Mouse (Mus musculus) heart, postnatal 0 days (tissue): ENCODE data around the gene Smg9. TPM values are rescaled to one million over a fixed set of nuclear protein-coding genes. Genes with fewer than 3 reads are reported as not detected.

Source experiments
- ATAC-seq: fragments of 200-750 bp; cut with Nextera tagmentation; 2 replicates; pipeline ENCODE4 v1.8.0; 2017; ENCODE audit warnings: low read depth, moderate number of reproducible peaks, moderate library complexity; ENCODE audit not compliant: insufficient read depth
- DNase-seq: peaks from one replicate; pipeline ENCODE4 v3.0.0-alpha.2; 2016; ENCODE audit warnings: low spot score
- H3K27ac ChIP-seq: fragments of 300-500 bp; sonication (generic); 2 replicates; pipeline ENCODE4 v1.5.1; 2014; ENCODE audit warnings: low read depth, mild to moderate bottlenecking
- H3K27me3 ChIP-seq: fragments of 300-500 bp; sonication (generic); 2 replicates; pipeline ENCODE4 v1.6.1; 2014; ENCODE audit warnings: low read length, mixed read lengths; ENCODE audit not compliant: control insufficient read depth, insufficient read depth
- H3K36me3 ChIP-seq: fragments of 300-500 bp; sonication (generic); replicated peaks from 2 replicates; pipeline ENCODE4 v1.6.1; 2014; ENCODE audit warnings: low read length, mixed read lengths; ENCODE audit not compliant: control insufficient read depth, insufficient read depth
- H3K4me1 ChIP-seq: fragments of 300-500 bp; sonication (generic); 2 replicates; pipeline ENCODE4 v1.6.1; 2014; ENCODE audit warnings: antibody characterized with exemption; ENCODE audit not compliant: control insufficient read depth, insufficient read depth
- H3K4me2 ChIP-seq: fragments of 300-500 bp; sonication (generic); 2 replicates; pipeline ENCODE4 v1.6.1; 2014; ENCODE audit warnings: low read depth, mild to moderate bottlenecking, low read length, moderate library complexity
- H3K4me3 ChIP-seq: fragments of 300-500 bp; sonication (generic); 2 replicates; pipeline ENCODE4 v1.5.1; 2014; ENCODE audit warnings: low read depth, low read length
- H3K9ac ChIP-seq: fragments of 300-500 bp; sonication (generic); replicated peaks from 2 replicates; pipeline ENCODE4 v1.6.1; 2014; ENCODE audit warnings: low read depth, low read length, mixed read lengths
- H3K9me3 ChIP-seq: fragments of 300-500 bp; sonication (generic); replicated peaks from 2 replicates; pipeline ENCODE4 v1.6.1; 2016; ENCODE audit warnings: low read length; ENCODE audit not compliant: control insufficient read depth
- CTCF ChIP-seq: IDR thresholded peaks from 2 replicates; pipeline ENCODE4 v1.5.1; 2016; ENCODE audit warnings: antibody characterized with exemption, control low read depth, low read depth
- EP300 ChIP-seq: IDR thresholded peaks from 2 replicates; pipeline ENCODE4 v1.6.1; 2016; ENCODE audit warnings: antibody characterized with exemption, low read depth
- WGBS: fragments of 180-500 bp; shearing (Covaris S2); extraction: QIAGEN DNeasy Blood & Tissue Kit; methylation state at CpG from one replicate; pipeline ENCODE4 v1.1.7; 2014; 5-methylcytosine and 5-hydroxymethylcytosine counted together
- polyA plus RNA-seq: library from polyadenylated mRNA; unstranded; fragments of >200 nt; fragmentation: Nextera tagmentation; extraction: Ambion mirVana; gene quantifications from 2 replicates; pipeline ENCODE4 v1.2.1, GENCODE M21; 2015
- total RNA-seq: library from RNA; depleted of rRNA; stranded (reverse); fragments of >200 nt; gene quantifications from 2 replicates; pipeline ENCODE4 v1.2.3, GENCODE M21; 2014; ENCODE audit warnings: low replicate concordance; rRNA removed

The Smg9 gene
- 15.5 and 30.2 TPM in 2 replicates for total RNA-seq
- 13.1 and 13.5 TPM in 2 replicates for polyA plus RNA-seq

- Histone ChIP-seq H3K36me3 (peaks cover 16% of the 10 kb centered on the region), H3K9me3 (0 out of 2 replicates have a peak, but pooled peaks cover 3% of the 10 kb centered on the region), H3K4me3 (peak within 1 kb of the TSS; percentile 75), H3K4me2 (peak within 1 kb of the TSS; percentile 70), H3K4me1 (0 out of 2 replicates have a peak, but pooled peaks cover 4% of the 10 kb centered on the region), H3K27ac (peak within 1 kb of the TSS; percentile 100), H3K27me3 (no peaks in the 10 kb centered on the region), H3K9ac (peak within 1 kb of the TSS; percentile 71)
- DNase-seq (peak; percentile 98), ATAC-seq (peak; percentile 97)
- no peak for TF ChIP-seq CTCF
- no peak for TF ChIP-seq EP300
- WGBS, result 3% methylated on average over 66 of the region's 66 CpGs
Observed at GRCm38 (mm10) chr7:24399256-24400081, at the start of gene Smg9. Gene Smg9, plus strand, starts transcription at chr7:24399619.

DNA sequence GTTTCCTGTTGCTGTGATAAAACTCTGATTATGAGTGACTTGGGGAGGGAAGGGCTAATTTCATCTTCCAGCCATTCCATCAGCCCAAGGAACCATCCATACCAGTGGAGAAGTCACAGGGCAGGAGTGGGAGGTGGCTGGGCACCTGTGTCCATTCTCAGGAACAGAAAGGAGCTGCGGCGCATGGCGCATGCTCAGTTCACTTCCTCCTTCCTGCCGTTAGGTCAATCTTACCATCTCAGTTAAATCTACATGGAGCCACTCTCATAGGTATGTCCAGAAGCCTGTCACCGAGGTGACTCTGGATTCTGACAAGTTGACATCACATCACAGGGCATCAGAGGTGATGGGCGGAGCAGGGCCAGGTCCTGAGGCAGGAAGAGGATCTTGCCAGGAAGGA is 43.8 kb upstream of the Smg9 start:
- TF ChIP-seq CTCF (no peak), EP300 (no peak)

GRCm38 (mm10) chr7:24356081-24356480 is 43.3 kb upstream of the Smg9 start:
- no peak for DNase-seq
- H3K4me3 ChIP-seq, result no peak overlapping the region
- H3K36me3 ChIP-seq, result no peaks in the 10 kb centered on the region
- no peak for ATAC-seq
- no peak for TF ChIP-seq EP300
- TF ChIP-seq CTCF, result no peak
- H3K27ac ChIP-seq, result no peak overlapping the region
- no peaks in the 10 kb centered on the region for H3K27me3 ChIP-seq
- H3K4me2 ChIP-seq, result no peak overlapping the region
- 61% methylated on average over 10 of the region's 10 CpGs for WGBS
- no peaks in the 10 kb centered on the region for H3K4me1 ChIP-seq
- H3K9ac ChIP-seq, result no peak overlapping the region
- H3K9me3 ChIP-seq, result no peaks in the 10 kb centered on the region

More for the DNA sequence above, 43.8 kb upstream of the Smg9 start:
- Histone ChIP-seq H3K27me3 (no peaks in the 10 kb centered on the region), H3K36me3 (no peaks in the 10 kb centered on the region), H3K27ac (no peak overlapping the region), H3K9me3 (no peaks in the 10 kb centered on the region), H3K4me2 (no peak overlapping the region), H3K4me3 (no peak overlapping the region), H3K9ac (no peak overlapping the region), H3K4me1 (no peaks in the 10 kb centered on the region)
- WGBS, result 72% methylated on average over 6 of the region's 6 CpGs
- DNase-seq (no peak), ATAC-seq (no peak)

- no peak overlapping the region for H3K27ac ChIP-seq
- DNase-seq, result no peak
- H3K4me2 ChIP-seq, result no peak overlapping the region
- no peak for ATAC-seq
- H3K4me1 ChIP-seq, result no peaks in the 10 kb centered on the region
- no peaks in the 10 kb centered on the region for H3K27me3 ChIP-seq
- no peak overlapping the region for H3K4me3 ChIP-seq
- TF ChIP-seq EP300 (no peak), CTCF (peak; percentile 30; the same call in 1 of the 2 replicates)
- H3K36me3 ChIP-seq, result no peaks in the 10 kb centered on the region
- H3K9me3 ChIP-seq, result no peaks in the 10 kb centered on the region
- no peak overlapping the region for H3K9ac ChIP-seq
- WGBS, result 50% methylated on average over 4 of the region's 4 CpGs
Observed at GRCm38 (mm10) chr7:24357899-24358298, 41.5 kb upstream of the Smg9 start.

DNA sequence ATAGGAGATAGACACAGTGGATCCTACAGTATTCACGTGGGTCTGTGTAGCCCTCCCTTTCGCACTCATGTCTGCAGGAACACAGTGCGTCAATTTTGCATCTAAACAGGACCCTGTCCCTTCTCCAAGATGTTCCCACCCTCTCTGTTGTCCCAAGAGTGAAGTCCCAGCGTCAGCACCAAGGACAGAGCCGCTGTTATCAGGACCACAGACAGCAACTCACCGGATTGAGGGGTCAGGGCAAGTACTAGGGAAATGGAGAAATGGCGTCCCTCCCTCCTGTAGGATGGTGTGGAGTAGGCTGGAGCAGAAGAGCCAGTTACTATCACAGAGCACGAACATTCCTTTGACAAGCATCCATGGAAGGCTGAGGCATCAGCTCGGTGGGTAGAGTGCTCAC is 40.1 kb upstream of the Smg9 start:
- DNase-seq (no peak), ATAC-seq (no peak)
- Histone ChIP-seq H3K27ac (no peak overlapping the region), H3K36me3 (no peaks in the 10 kb centered on the region), H3K4me1 (no peaks in the 10 kb centered on the region), H3K27me3 (no peaks in the 10 kb centered on the region), H3K4me2 (no peak overlapping the region), H3K9me3 (no peaks in the 10 kb centered on the region), H3K9ac (no peak overlapping the region), H3K4me3 (no peak overlapping the region)
- TF ChIP-seq EP300 (no peak), CTCF (no peak)
- WGBS, result 19% methylated on average over 9 of the region's 9 CpGs

GRCm38 (mm10) chr7:24361001-24361400 is 38.4 kb upstream of the Smg9 start:
- TF ChIP-seq CTCF (no peak), EP300 (no peak)
- no peak for DNase-seq
- Histone ChIP-seq H3K36me3 (no peaks in the 10 kb centered on the region), H3K9ac (no peak overlapping the region), H3K4me1 (no peaks in the 10 kb centered on the region), H3K4me3 (no peak overlapping the region), H3K9me3 (no peaks in the 10 kb centered on the region), H3K27ac (no peak overlapping the region), H3K27me3 (no peaks in the 10 kb centered on the region), H3K4me2 (no peak overlapping the region)
- ATAC-seq, result no peak
- WGBS, result 53% methylated on average over 4 of the region's 4 CpGs
